Comparison of ENCODE assay signal across 10 mouse cellular contexts in genomic region chr14:55561860-55562259, GRCm38 (mm10). TPM values are rescaled to one million over a fixed set of nuclear protein-coding genes. Genes with fewer than 3 reads are reported as not detected.
DNase-seq lines count a peak whose midpoint lies in the region; ATAC-seq and TF ChIP-seq lines count a peak whose summit lies in the region.
"Had no signal": no experiment of that assay in that cellular context is flagged by ENCODE, and none has a peak within 500 bp of the region (broad histone marks: within the 10 kb centered on the region; RNA-seq: fewer than 3 reads in every experiment).

No protein-coding gene starts in this region.

- no peak overlapping the region for H3K27ac ChIP-seq in forebrain, embryonic 13.5 days
- H3K27ac ChIP-seq in forebrain, embryonic 16.5 days (ENCODE audit: low read length) = no peak overlapping the region
- no peak overlapping the region for H3K27ac ChIP-seq in hindbrain, embryonic 13.5 days
- no peak overlapping the region for H3K27ac ChIP-seq in liver, embryonic 16.5 days (ENCODE audit: low read length)

- H3K9ac ChIP-seq in forebrain, embryonic 13.5 days = no peak overlapping the region
- no peak overlapping the region for H3K9ac ChIP-seq in forebrain, embryonic 16.5 days (replicated peaks; ENCODE audit: low read depth, low read length)
- peak overlapping the region; percentile 36; the same call in 1 of the 2 replicates for H3K9ac ChIP-seq in hindbrain, embryonic 13.5 days
- peak overlapping the region; percentile 46; the same call in 1 of the 2 replicates for H3K9ac ChIP-seq in liver, embryonic 16.5 days (ENCODE audit: low read depth, low read length)

- H3K4me1 ChIP-seq in forebrain, embryonic 13.5 days = peaks cover 21% of the 10 kb centered on the region
- H3K4me1 ChIP-seq in forebrain, embryonic 16.5 days (replicated peaks; ENCODE audit: control insufficient read depth, insufficient read depth, low read length) = peaks cover 15% of the 10 kb centered on the region
- peaks cover 7% of the 10 kb centered on the region for H3K4me1 ChIP-seq in lung, adult 2 months (ENCODE audit: control insufficient read depth, insufficient read depth, low read length)
- peaks cover 19% of the 10 kb centered on the region for H3K4me1 ChIP-seq in hindbrain, embryonic 13.5 days (replicated peaks)
- H3K4me1 ChIP-seq in liver, embryonic 16.5 days (ENCODE audit: control insufficient read depth, low read depth, low read length) = peaks cover 32% of the 10 kb centered on the region

- ATAC-seq in forebrain, embryonic 13.5 days = no peak
- ATAC-seq in forebrain, embryonic 16.5 days = no peak
- ATAC-seq in hindbrain, embryonic 13.5 days (ENCODE audit: low FRiP score) = no peak
- no peak for ATAC-seq in liver, embryonic 16.5 days (ENCODE audit: low read depth)

- no peak for TF ChIP-seq POLR2A in lung, adult 2 months (IDR thresholded peaks at IDR 0.05; ENCODE audit: borderline replicate concordance, extremely low read depth, low read depth, low read length)

- 86% methylated on average over 10 of the region's 10 CpGs for WGBS in forebrain, embryonic 13.5 days
- WGBS in forebrain, embryonic 16.5 days = 89% methylated on average over 10 of the region's 10 CpGs
- 71% methylated on average over 10 of the region's 10 CpGs for WGBS in lung, adult 2 months
- WGBS in hindbrain, embryonic 13.5 days = 89% methylated on average over 10 of the region's 10 CpGs
- WGBS in liver, embryonic 16.5 days (ENCODE audit: insufficient replicate concordance) = 84% methylated on average over 10 of the region's 10 CpGs

- no peak for DNase-seq in lung, adult 2 months
- DNase-seq in lung, postnatal 10 days = no peak
- no peak for DNase-seq in left cerebral cortex, postnatal 25 days (ENCODE audit: low spot score in 2 of 2)
- DNase-seq in right cerebral cortex, postnatal 14 days = no peak
- DNase-seq: B cell, adult 2 months; left cerebral cortex, postnatal 4 days had no signal

- H3K9me3 ChIP-seq in forebrain, embryonic 13.5 days (replicated peaks) = no peaks in the 10 kb centered on the region
- no peaks in the 10 kb centered on the region for H3K9me3 ChIP-seq in forebrain, embryonic 16.5 days (ENCODE audit: control insufficient read depth, low read length)
- H3K9me3 ChIP-seq in hindbrain, embryonic 13.5 days = no peaks in the 10 kb centered on the region
- no peaks in the 10 kb centered on the region for H3K9me3 ChIP-seq in liver, embryonic 16.5 days (replicated peaks; ENCODE audit: control insufficient read depth, low read length)

- intact Hi-C loops in left cerebral cortex, postnatal 25 days (cut with DNase I) = loop anchor here (2.0 kb wide), 1 partner anchor 17 kb away; the partner anchor contains the start of gene Psme1

- TF ChIP-seq CTCF in lung, adult 2 months (IDR thresholded peaks at IDR 0.05; ENCODE audit: insufficient read depth, low read length) = no peak

- H3K4me3 ChIP-seq in forebrain, embryonic 13.5 days = no peak overlapping the region
- no peak overlapping the region for H3K4me3 ChIP-seq in forebrain, embryonic 16.5 days (replicated peaks; ENCODE audit: low read length)
- H3K4me3 ChIP-seq in lung, adult 2 months (replicated peaks; ENCODE audit: extremely low read depth, low read depth, low read length) = peak overlapping the region; percentile 31
- H3K4me3 ChIP-seq in hindbrain, embryonic 13.5 days = peak overlapping the region; percentile 64; the same call in 1 of the 2 replicates
- H3K4me3 ChIP-seq in liver, embryonic 16.5 days (ENCODE audit: low read depth, low read length) = peak overlapping the region; percentile 78

- H3K4me2 ChIP-seq in forebrain, embryonic 13.5 days = peak overlapping the region; percentile 77; the same call in 1 of the 2 replicates
- H3K4me2 ChIP-seq in forebrain, embryonic 16.5 days (ENCODE audit: low read length) = no peak overlapping the region
- H3K4me2 ChIP-seq in hindbrain, embryonic 13.5 days = peak overlapping the region; percentile 82
- H3K4me2 ChIP-seq in liver, embryonic 16.5 days (ENCODE audit: low read depth, low read length) = peak overlapping the region; percentile 89

- H3K36me3 ChIP-seq in forebrain, embryonic 13.5 days (ENCODE audit: poor library complexity, severe bottlenecking) = peaks cover 39% of the 10 kb centered on the region
- peaks cover 22% of the 10 kb centered on the region for H3K36me3 ChIP-seq in forebrain, embryonic 16.5 days (ENCODE audit: control insufficient read depth, insufficient read depth)
- peaks cover 39% of the 10 kb centered on the region for H3K36me3 ChIP-seq in hindbrain, embryonic 13.5 days
- peaks cover 27% of the 10 kb centered on the region for H3K36me3 ChIP-seq in liver, embryonic 16.5 days (ENCODE audit: control insufficient read depth, insufficient read depth)

- H3K27me3 ChIP-seq in forebrain, embryonic 13.5 days = no peaks in the 10 kb centered on the region
- no peaks in the 10 kb centered on the region for H3K27me3 ChIP-seq in forebrain, embryonic 16.5 days (replicated peaks; ENCODE audit: control insufficient read depth, insufficient read depth, low read length)
- H3K27me3 ChIP-seq in hindbrain, embryonic 13.5 days = no peaks in the 10 kb centered on the region
- no peaks in the 10 kb centered on the region for H3K27me3 ChIP-seq in liver, embryonic 16.5 days (ENCODE audit: control insufficient read depth, insufficient read depth, low read depth, low read length)

RNA-seq across cellular contexts. Expression of gene A730061H03Rik, which starts 1.7 kb away (rescaled TPM):
- 0.63 TPM in 1 of 2 replicates, not detected in the other for polyA plus RNA-seq in forebrain, embryonic 13.5 days (2015; fragmentation: Nextera tagmentation; extraction: Ambion mirVana)
- polyA plus RNA-seq in forebrain, embryonic 16.5 days (2015; fragmentation: Nextera tagmentation; extraction: Ambion mirVana) = 0.63 and 2.3 TPM in 2 replicates
- polyA plus RNA-seq in lung, adult 2 months (2012; rRNA removed) = 0.60 and 1.8 TPM in 2 replicates
- polyA plus RNA-seq in hindbrain, embryonic 13.5 days (2015; fragmentation: Nextera tagmentation; extraction: Ambion mirVana) = 0.71 and 2.0 TPM in 2 replicates
- 2.0 and 3.2 TPM in 2 replicates for polyA plus RNA-seq in liver, embryonic 16.5 days (2015; fragmentation: Nextera tagmentation; extraction: Ambion mirVana)
- total RNA-seq in left cerebral cortex, postnatal 25 days (2021) = under 1 TPM in 1 of 2 experiments, not detected in 1; 0.89 TPM
- total RNA-seq: left cerebral cortex, postnatal 4 days had no signal

RNA-seq across cellular contexts. Expression of gene Dcaf11, which starts 2.1 kb away (rescaled TPM):
- polyA plus RNA-seq in forebrain, embryonic 13.5 days (2015; fragmentation: Nextera tagmentation; extraction: Ambion mirVana) = 108 and 115 TPM in 2 replicates
- 123 and 127 TPM in 2 replicates for polyA plus RNA-seq in forebrain, embryonic 16.5 days (2015; fragmentation: Nextera tagmentation; extraction: Ambion mirVana)
- 96.0 and 124 TPM in 2 replicates for polyA plus RNA-seq in lung, adult 2 months (2012; rRNA removed)
- 124 and 130 TPM in 2 replicates for polyA plus RNA-seq in hindbrain, embryonic 13.5 days (2015; fragmentation: Nextera tagmentation; extraction: Ambion mirVana)
- 62.0 and 64.7 TPM in 2 replicates for polyA plus RNA-seq in liver, embryonic 16.5 days (2015; fragmentation: Nextera tagmentation; extraction: Ambion mirVana)
- 10 to 100 TPM; 73.1 to 77.7 TPM for total RNA-seq in left cerebral cortex, postnatal 25 days (2021)

RNA-seq across cellular contexts. Expression of gene Fitm1, which starts 13.6 kb away (rescaled TPM):
- not detected in 2 replicates for polyA plus RNA-seq in forebrain, embryonic 13.5 days (2015; fragmentation: Nextera tagmentation; extraction: Ambion mirVana)
- not detected in 2 replicates for polyA plus RNA-seq in forebrain, embryonic 16.5 days (2015; fragmentation: Nextera tagmentation; extraction: Ambion mirVana)
- 5.1 and 17.5 TPM in 2 replicates for polyA plus RNA-seq in lung, adult 2 months (2012; rRNA removed)
- 0.40 and 0.54 TPM in 2 replicates for polyA plus RNA-seq in hindbrain, embryonic 13.5 days (2015; fragmentation: Nextera tagmentation; extraction: Ambion mirVana)
- polyA plus RNA-seq in liver, embryonic 16.5 days (2015; fragmentation: Nextera tagmentation; extraction: Ambion mirVana) = 0.74 and 2.0 TPM in 2 replicates
- total RNA-seq in left cerebral cortex, postnatal 25 days (2021) = not detected
- total RNA-seq: left cerebral cortex, postnatal 4 days had no signal

RNA-seq across cellular contexts. Expression of gene Psme1, which starts 16.1 kb away (rescaled TPM):
- polyA plus RNA-seq in forebrain, embryonic 13.5 days (2015; fragmentation: Nextera tagmentation; extraction: Ambion mirVana) = 154 and 156 TPM in 2 replicates
- polyA plus RNA-seq in forebrain, embryonic 16.5 days (2015; fragmentation: Nextera tagmentation; extraction: Ambion mirVana) = 185 and 197 TPM in 2 replicates
- 82.8 and 98.6 TPM in 2 replicates for polyA plus RNA-seq in lung, adult 2 months (2012; rRNA removed)
- polyA plus RNA-seq in hindbrain, embryonic 13.5 days (2015; fragmentation: Nextera tagmentation; extraction: Ambion mirVana) = 188 TPM in 2 replicates
- 114 TPM in 2 replicates for polyA plus RNA-seq in liver, embryonic 16.5 days (2015; fragmentation: Nextera tagmentation; extraction: Ambion mirVana)
- 10 to 100 TPM; 39.4 to 45.3 TPM for total RNA-seq in left cerebral cortex, postnatal 25 days (2021)

RNA-seq across cellular contexts. Expression of gene Pck2, which starts 21.8 kb away (rescaled TPM):
- polyA plus RNA-seq in forebrain, embryonic 13.5 days (2015; fragmentation: Nextera tagmentation; extraction: Ambion mirVana) = 17.9 and 18.1 TPM in 2 replicates
- polyA plus RNA-seq in forebrain, embryonic 16.5 days (2015; fragmentation: Nextera tagmentation; extraction: Ambion mirVana) = 23.3 and 23.6 TPM in 2 replicates
- 31.6 and 34.1 TPM in 2 replicates for polyA plus RNA-seq in lung, adult 2 months (2012; rRNA removed)
- polyA plus RNA-seq in hindbrain, embryonic 13.5 days (2015; fragmentation: Nextera tagmentation; extraction: Ambion mirVana) = 20.7 and 21.5 TPM in 2 replicates
- 41.2 and 42.5 TPM in 2 replicates for polyA plus RNA-seq in liver, embryonic 16.5 days (2015; fragmentation: Nextera tagmentation; extraction: Ambion mirVana)
- total RNA-seq in left cerebral cortex, postnatal 25 days (2021) = 10 to 100 TPM; 20.2 to 25.3 TPM

Comparison
In these comparisons a context has a peak if more than half of its experiments do, and no peak if none do; other contexts are left out.
1. H3K4me3 ChIP-seq: peak in lung, adult 2 months (single experiment), hindbrain, embryonic 13.5 days (single experiment) and liver, embryonic 16.5 days (single experiment); none in forebrain, embryonic 13.5 days (single experiment) and forebrain, embryonic 16.5 days (single experiment).
2. H3K9ac ChIP-seq: peak in hindbrain, embryonic 13.5 days (single experiment) and liver, embryonic 16.5 days (single experiment); none in forebrain, embryonic 13.5 days (single experiment) and forebrain, embryonic 16.5 days (single experiment).